Mouse (Mus musculus) 3134 (cell line): ENCODE measurements around the gene Mmp11.
"Not testable (repeated sequence)": the region's sequence is repeated elsewhere in the genome, so short reads cannot be mapped to it uniquely, and the experiment has no call there.

Source experiments
- DNase-seq: peaks from one replicate; pipeline ENCODE4 v3.0.0-alpha.2; 2011; ENCODE audit warnings: low spot score; ENCODE audit not compliant: insufficient read length; ENCODE audit errors: extremely low read depth

Gene Mmp11

GRCm38 (mm10) chr10:75898846-75899245, 37.5 kb downstream of the Mmp11 start:
- peak; percentile 82 for DNase-seq

DNA sequence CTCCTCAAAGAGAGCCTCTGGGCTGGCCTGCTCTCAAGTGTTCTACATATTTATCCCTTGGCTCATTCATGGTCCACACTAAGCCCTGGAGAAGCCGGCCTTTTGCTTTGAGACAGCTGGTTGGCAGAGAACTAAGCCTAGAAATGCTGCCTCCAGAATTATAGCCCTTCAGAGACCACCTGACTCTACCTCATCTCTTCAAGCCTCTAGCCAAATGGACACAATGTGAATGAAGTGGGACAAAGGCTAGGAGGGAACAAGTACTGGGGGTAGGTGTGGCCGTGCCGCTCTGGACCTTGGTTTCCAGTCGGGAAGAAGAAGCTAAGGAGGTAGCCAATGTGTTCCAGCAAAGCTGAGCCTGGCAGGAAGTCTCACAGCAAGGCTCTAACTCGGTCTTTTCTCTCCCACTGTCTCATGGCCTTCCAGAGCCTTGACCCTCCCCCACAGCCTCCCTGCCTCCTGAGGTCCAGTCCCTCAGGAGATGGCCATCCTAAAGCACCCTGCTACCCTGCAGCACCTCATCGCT, 38.2 kb downstream of the Mmp11 start:
- DNase-seq, result no peak

GRCm38 (mm10) chr10:75897373-75897772, 38.9 kb downstream of the Mmp11 start:
- DNase-seq, result no peak

DNA sequence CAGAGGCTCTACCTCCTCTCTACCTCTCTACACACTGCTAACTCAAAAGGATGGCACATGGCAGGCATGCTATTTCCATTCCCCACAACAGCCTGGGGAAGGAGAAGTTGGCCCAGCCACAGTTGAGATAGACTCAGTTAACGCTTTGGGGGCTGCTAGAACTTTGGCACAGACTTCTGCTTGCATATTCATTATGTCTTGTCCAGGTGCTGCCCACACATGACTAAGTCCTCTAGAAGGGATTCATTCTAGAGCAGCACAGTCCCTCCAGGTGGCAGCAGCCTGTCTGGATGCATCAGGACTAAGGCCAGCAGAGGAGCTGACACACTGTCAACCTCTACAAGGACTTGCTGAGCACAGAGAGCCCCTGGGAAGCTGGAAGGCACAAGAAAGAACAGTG, 40.1 kb downstream of the Mmp11 start:
- no peak for DNase-seq

DNA sequence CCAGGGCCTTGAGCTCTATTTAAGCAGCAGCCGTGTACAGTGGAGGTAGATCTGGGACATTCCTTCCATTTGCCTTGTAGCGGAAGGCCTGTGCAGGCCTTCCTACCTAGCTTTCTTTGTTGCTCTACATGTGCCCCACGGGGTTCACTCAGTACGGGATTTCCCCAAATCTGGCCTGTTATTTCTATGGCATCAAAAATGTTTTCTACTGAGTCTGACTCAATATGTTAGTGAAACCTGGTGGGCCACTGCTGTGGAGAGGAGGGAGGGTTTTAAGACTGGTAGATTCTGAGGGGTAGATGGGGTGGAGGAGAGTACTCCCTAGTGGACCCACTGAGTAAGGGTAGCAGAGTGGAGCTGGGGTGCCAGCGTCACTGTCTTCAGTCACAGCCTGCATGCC, 40.6 kb downstream of the Mmp11 start:
- no peak for DNase-seq

DNA sequence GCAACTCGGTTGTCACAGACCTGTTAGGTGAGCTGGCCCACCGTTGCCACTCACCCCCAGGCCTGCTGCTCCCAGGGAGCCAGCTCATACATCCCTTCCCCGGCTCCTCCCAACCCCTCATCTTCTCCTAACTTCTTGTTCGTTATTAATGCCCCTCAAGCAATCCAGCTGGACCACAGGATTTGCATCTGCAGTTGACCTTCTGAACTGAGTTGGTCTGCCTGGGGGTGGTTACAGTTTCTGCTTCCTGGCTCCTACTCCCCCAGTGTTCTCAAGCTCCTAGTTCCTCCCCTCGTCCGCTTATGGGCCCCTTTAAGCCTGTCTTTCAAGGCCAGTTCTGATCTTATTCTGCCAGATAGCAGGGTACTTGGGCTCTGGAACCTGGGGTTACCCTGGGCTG, 41.7 kb downstream of the Mmp11 start:
- no peak for DNase-seq

- DNase-seq, result no peak
Observed at GRCm38 (mm10) chr10:75893089-75893750, 43.1 kb downstream of the Mmp11 start, which contains the start of gene Derl3. Derl3 (plus strand) TSS chr10:75893413.

DNA sequence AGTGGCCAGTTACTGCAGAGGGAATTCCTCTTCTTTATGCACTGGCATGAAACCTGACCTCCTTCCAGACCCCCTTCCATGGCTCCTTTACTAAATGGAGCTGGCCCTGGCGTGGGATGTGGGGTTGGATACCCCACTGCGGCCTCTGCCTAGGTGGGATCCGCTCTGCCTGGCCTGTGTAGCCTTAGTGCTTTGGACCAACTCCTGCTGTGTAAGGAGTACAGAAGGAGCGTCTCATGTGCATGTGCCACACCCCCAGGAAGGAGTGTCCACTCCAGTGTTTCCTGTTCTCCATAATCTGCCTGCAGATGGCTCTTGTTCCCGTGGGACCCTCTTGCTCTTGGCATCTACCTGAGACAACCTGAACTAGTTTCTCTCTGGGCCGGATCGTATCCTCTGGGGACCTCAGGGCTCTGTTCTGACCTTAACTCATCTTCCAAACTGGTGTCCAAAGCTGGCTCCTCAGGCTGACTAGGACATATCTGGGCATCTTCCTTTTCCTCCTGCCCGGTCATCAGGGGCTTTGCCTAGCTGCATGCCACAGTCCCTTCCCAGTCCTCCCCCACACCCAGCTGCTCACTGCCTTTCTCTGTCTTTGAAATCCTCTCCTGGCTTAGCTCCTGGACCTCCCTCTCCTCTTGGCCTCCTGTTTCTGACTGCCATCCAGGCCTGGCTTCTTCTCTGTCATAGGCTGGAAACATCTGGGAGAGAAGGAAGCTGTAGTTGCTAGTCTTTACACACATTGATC, 46.7 kb downstream of the Mmp11 start:
- DNase-seq, result no peak

DNA sequence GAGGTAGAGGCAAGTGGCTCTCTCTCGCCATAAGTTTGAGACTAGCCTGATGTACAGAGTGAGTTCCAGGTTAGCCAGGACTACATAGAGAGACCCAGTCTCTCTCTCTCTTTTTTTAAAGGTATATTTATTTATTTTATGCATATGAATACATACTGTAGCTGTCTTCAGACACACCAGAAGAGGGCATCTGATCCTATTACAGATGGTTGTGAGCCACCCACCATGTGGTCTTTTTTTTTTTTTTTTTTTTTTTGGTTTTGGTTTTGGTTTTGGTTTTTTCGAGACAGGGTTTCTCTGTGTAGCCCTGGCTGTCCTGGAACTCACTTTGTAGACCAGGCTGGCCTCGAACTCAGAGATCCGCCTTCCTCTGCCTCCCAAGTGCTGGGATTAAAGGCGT, 48.8 kb downstream of the Mmp11 start:
- not testable (repeated sequence) for DNase-seq

DNA sequence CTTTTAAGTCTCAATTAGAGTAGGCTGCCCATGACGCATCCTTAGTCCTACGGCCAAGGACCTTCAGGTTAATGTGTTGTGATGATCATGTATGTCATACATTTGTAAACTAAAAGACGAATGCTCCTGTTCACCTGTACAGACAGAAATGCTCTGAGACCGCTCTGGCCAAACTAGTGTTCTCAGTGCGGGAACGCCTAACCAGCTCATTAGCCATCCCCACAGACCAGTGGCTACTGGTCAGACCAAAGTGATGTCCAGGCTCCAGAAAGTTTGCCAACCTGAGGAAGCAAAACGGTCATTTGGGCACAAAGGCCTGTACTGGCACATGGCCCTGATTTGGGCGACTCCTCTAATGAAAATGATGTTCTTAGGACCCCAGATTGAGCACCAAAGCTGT, 51.6 kb downstream of the Mmp11 start:
- DNase-seq, result no peak

DNA sequence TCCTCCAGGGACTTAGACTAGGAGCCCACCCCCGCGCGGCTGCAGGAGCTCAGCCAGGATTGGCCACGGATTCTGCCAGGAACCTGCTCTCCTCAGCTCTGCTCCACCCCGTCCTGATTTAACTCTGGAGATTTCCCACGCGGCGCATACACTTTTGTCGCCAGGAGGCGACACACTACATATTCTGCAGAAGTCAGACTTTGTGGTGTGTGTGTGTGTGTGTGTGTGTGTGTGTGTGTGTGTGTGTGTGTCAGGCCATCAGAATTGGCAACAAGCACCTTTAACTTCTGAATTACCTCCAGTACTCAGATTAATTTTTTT, 53.1 kb downstream of the Mmp11 start:
- peak; percentile 81 for DNase-seq

DNA sequence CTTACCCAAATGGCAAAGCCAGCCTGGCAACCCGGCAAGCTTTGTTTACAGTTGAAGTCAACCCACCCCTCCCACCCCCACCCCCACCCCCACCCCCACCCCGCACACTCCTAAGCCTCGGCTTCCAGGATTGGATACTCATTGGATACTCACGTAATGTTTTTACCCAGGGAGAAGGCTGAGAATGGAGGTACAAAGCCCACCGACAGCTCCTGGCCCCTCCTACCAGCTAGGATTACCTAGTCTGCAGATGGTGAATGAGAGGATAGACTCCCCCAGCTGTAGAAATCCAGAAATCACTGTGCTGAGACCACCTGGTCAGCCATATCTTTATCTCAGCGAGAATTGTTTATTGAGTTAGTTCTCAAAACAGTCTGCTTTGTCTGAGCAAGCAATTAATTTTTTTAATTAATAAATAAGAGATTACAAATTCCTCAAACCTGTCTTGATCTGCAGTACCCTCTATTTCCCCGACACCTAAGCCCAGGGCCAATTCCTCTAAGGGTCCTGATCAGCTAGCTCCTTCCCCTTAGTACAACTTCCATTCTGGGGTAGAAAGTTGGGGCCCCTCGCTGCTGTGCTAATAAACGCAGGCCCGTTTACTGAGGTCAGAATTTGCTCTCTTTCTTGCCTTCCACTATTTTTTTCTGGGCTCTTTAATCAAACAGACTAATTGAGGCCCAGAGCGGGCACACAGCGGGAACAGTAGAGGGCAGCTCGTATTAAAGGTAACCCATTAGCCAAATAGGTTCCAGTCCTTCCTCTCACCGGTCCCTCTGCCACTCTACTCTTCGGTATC, 53.7 kb downstream of the Mmp11 start:
- no peak for DNase-seq

- no peak for DNase-seq
Observed at GRCm38 (mm10) chr10:75881578-75882432, 54.5 kb downstream of the Mmp11 start.

DNA sequence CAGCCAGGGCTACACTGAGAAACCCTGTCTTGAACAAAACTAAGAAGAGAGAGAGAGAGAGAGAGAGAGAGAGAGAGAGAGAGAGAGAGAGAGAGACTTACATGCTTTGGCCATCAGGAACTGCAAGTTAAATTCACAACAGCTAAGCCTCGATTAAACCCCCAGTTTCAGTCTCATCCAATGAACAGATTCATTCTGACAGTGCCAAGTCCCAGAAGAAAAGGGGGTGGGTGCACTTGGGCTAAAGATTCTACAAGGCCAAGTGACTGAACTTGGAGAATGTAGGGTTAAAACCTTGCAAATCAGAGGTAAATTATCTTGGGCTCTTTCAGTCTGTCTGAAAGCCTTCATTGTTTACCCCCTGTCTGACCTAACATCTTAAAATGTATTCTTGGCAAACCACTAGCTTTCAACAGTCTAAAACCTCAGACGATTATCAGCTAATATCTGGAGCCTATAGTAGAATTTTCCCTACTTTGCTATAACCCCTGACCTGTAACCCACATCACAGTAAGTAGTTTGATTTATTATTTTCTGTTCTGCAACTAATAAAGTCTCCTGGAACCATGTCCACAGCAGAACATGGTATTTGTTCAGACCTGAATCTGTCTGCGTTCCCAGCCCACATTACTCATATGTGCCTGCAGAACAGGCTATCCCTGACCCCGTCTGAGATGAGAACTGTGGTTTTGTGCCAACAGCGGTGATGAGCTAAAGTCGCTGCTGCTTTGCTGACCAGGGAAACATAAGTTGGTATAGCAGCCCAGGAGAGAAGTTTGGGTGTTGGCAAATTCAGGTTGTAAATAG, 55.3 kb downstream of the Mmp11 start:
- DNase-seq, result no peak

- DNase-seq, result no peak
Observed at GRCm38 (mm10) chr10:75880351-75880750, 55.9 kb downstream of the Mmp11 start.

DNA sequence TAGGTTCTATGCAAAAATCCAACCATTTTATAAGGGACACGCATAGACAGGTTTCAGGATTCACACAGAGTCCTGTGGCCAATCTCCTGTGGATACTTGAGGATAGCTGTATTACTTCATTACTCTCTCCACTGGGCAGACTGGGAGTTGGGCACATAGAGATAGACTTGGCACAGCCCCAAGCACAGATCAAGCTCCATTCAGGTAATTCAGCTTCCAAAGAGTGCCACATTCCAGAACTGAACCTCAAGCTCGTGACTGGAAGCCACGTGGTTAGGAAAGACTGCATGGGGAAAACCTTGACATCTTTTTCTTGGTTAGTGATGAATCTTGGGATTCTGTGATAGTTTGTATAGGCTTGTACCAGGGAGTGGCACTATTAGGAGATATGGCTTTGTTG, 57.5 kb downstream of the Mmp11 start:
- DNase-seq, result no peak

GRCm38 (mm10) chr10:75873543-75874170, 62.6 kb downstream of the Mmp11 start:
- no peak for DNase-seq
